Mouse (Mus musculus) layer of hippocampus, postnatal 36 days (tissue): ENCODE measurements around the gene Lsm2. TPM values are rescaled to one million over a fixed set of nuclear protein-coding genes. Genes with fewer than 3 reads are reported as not detected.
A peak's percentile ranks its signal among the peaks of the same experiment; 100 is the strongest.
"Not testable (repeated sequence)": the region's sequence is repeated elsewhere in the genome, so short reads cannot be mapped to it uniquely, and the experiment has no call there.

ENCODE experiments used
- DNase-seq, 2 experiments: peaks; one replicate each; pipeline ENCODE4 v3.0.0; 2022
- total RNA-seq, 2 experiments: library from RNA; stranded (reverse); gene quantifications; 2 replicates each; pipeline ENCODE4 v1.2.3; 2021

Gene Lsm2
- total RNA-seq, 2 experiments from 2014 or later, result 17.3 to 19.1 TPM

DNA sequence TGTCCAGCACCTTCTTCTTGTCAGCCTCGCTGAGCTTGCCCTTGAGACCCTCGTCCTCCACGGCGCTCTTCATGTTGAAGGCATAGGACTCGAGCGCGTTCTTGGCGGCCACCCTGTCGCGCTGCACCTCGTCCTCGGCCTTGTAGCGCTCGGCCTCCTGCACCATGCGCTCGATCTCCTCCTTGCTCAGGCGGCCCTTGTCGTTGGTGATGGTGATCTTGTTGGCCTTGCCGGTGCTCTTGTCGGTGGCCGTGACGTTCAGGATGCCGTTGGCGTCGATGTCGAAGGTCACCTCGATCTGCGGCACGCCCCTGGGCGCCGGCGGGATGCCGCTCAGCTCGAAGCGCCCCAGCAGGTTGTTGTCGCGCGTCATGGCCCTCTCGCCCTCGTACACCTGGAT is 24.4 kb upstream of the Lsm2 start:
- DNase-seq, result not testable (repeated sequence)

DNA sequence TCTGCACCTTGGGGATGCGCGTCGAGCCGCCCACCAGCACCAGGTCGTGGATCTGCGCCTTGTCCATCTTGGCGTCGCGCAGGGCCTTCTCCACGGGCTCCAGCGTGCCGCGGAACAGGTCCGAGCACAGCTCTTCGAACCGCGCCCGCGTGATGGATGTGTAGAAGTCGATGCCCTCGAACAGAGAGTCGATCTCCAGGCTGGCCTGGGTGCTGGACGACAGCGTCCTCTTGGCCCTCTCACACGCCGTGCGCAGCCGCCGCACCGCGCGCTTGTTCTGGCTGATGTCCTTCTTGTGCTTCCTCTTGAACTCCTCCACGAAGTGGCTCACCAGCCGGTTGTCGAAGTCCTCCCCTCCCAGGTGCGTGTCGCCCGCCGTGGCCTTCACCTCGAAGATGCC is 23.7 kb upstream of the Lsm2 start:
- not testable (repeated sequence) for DNase-seq

DNA sequence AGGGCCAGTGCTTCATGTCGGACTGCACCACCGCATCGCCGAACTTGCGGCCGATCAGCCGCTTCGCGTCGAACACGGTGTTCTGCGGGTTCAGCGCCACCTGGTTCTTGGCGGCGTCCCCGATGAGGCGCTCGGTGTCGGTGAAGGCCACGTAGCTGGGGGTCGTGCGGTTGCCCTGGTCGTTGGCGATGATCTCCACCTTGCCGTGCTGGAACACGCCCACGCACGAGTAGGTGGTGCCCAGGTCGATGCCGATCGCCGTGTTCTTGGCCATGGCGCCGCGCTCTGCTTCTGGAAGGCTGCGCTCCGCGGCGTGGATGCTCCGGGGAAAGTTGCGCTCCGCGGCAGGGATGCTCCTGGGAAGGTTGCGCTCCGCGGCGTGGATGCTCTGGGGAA is 22.9 kb upstream of the Lsm2 start:
- DNase-seq, result not testable (repeated sequence)

DNA sequence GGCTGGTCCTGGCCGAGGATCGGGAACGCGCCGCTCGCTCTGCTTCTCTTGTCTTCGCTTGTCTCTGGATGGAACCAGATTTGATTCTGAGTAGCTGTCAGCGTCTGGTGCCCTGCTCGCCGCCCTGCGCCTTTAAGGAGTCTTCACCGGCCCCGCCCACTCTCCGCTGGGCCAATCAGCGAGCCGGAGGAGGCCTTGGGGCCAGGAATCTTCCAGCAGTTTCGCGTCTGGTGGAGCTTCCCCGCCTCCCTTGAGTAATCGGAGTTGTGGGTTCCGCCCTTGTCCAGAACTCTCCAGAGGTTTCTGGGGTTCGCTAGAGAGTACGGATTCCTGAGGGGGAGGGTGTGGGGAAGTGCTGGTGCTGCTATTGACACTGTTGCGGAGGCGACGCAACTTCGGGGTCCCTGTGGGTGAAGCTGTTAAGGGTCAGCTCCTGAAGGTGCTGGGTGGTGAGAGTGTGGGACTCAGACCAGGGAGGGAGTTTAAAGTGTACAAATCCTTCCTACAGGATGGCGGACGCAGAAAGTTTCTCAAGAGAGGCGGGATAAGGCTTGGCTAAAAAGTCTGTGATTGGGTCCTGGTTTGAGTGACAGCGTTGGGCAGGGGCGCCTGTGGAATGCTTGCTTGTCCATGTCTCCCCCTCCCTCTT is 22.4 kb upstream of the Lsm2 start, which contains the start of gene Hspa1b:
Gene Hspa1b (minus strand): TSS at position 109 of the 649 bp plus-strand sequence.
- DNase-seq, result peak; percentile 83 to 85

DNA sequence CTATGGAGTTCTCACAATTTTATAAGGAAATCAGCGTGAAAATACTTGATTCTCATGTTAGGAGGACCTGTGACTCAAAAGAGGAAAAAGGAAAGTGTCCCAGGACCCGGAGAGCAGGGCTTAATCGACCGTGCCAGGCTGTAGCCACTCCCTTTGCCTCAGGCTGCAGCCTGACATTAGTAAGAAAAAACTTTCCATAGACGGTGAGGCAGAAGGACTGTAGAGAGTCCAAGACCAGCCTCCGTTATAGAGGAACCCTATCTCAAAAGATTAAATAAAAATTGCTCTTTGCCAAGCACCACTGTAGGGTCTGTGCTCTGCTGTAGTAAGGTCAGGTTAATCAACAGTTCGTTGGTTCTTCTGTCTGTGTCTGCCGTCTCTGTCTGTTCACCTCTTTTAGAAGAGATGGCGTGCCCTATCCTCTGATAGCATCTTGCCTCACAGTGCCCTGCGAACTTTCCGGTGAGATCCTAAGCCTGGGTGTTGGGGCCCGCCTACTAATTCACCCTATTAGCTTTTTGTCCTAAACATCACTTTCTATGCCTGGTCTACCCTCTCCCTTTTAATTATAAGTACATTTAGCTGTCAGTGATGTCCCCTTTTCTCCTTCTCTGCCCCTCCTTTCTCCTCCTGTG is 21.7 kb upstream of the Lsm2 start:
- DNase-seq, result no peak

DNA sequence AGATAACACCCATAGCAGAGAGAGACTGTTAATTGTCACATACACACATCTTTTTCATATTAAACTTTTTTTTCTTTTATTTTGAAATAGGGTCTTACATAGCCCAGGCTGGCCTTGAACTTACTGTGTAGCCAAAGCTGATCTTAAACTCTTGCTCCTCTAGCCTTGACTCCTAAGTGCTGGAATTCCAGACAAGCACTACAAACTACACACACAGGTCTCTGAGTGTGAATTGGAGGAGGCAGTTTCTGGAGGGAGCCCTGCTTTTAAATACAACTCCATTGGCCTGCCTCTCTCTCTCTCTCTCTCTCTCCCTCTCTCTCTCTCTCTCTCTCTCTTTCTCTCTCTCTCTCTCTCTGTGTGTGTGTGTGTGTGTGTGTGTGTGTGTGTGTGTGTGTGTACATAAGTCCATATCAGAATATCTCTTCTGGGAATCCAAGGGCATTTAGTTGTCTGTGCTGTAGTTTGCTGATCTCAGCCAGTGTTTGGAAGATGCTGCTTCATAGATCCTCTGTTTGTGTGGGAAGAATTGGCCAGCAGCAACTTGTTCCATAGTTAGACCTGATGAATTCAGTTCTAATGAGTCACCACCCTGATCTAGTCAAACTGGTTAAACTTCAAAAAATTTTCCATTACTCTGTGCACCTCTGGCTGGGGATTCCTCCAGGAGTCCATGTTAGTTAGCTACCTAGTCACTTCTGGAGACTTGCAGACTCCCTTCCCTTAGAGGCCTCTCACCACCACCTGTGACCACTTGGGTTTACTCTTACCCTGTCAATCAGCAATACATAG is 20.8 kb upstream of the Lsm2 start:
- no peak for DNase-seq

DNA sequence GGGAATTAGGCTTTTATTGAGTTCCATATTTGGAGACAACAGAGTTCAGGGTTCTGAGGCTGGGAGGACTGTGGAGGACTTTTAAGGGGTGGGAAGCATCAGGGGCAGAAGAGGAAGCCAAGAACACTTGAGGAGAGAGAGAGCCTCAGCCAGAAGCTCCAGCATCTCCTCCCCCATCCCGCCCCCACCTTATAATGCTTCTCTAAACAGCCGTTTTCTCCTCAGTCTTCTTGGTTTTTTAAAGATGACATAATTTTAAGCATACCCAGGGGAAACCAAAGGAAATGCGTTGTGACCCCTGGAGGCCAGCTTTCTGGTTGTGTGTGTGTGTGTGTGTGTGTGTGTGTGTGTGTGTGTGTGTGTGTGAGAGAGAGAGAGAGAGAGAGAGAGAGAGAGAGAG is 19.5 kb upstream of the Lsm2 start:
- no peak for DNase-seq

DNA sequence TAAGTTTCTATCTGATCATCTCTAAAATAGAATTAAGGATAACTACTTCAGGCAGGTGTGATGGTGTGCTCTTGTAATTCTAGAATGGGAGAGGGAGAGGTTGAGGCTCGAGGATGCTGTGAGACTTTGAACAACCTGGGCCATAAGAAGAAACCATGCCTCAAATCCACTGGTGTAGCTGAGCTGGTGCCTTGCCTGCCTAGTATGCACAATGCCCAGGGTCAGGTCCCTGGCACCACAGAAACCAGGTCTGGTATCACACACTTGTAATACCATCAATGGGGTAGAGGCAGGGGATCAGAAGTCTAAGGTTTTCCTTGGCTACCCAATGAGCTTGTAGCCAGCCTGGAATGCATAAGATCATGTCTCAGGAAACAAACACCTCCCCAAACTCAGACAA is 18.8 kb upstream of the Lsm2 start:
- DNase-seq, result no peak

DNA sequence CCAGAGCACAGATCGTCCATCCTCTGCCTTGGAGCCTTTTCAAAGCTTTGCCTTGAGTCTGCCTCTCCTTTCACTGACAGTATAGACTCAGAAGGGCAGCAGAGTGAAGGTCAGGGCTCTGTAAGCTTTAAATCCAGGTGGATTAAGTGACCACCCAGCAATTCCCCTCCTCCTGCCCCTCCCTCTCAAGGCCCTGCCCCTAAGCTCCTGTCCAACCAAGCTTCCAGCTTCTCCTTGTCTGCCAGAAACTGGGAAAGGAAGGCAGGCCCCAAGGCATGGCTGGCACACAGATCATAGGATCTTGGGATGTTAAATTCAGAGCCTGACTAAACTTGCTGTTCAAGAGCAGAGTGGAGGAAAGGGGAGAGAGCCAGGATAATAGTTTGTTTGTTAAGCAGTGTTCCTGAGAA is 17.0 kb upstream of the Lsm2 start:
- no peak for DNase-seq

DNA sequence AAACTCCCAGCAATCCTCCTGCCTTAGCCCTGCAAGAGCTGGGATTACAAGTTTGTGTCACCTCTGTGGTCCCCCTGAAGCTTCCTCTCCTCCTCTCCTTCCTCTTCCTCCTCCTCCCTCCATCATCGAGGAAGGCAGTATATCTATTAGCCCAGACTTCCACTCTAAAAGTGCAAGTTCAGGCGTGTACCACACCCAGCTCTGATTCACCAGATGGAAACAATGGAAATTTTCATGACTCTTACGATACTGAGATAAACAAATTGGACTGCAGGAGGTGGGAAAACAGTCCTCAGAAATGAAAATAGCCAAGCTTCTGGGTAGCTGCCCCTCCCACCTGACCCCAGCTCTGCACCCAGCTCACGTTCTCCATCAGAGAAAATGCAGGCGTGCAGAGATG is 16.0 kb upstream of the Lsm2 start:
- DNase-seq, result no peak

DNA sequence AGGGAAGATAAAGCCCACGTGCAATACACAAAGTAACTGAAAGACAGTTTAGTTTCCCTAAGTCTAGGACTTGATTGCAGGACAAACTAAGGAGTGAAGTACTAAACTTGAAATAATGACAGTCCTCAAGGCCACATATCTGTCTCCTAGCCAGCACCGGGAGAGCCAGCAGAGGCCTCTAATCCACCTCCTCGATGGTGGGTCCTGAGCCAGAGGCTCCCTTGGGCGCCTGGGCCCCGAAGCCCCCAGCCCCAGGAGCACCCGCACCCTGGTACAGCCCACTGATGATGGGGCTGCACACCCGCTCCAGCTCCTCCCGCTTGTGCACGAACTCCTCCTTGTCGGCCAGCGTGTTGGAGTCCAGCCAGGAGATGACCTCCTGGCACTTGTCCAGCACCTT is 11.8 kb upstream of the Lsm2 start, which contains the start of gene Gm20481:
Gene Gm20481 (plus strand): TSS at position 91 of the 400 bp plus-strand sequence.
- not testable (repeated sequence) for DNase-seq

DNA sequence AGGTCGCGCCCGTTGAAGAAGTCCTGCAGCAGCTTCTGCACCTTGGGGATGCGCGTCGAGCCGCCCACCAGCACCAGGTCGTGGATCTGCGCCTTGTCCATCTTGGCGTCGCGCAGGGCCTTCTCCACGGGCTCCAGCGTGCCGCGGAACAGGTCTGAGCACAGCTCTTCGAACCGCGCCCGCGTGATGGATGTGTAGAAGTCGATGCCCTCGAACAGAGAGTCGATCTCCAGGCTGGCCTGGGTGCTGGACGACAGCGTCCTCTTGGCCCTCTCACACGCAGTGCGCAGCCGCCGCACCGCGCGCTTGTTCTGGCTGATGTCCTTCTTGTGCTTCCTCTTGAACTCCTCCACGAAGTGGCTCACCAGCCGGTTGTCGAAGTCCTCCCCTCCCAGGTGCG is 10.8 kb upstream of the Lsm2 start:
- DNase-seq, result not testable (repeated sequence)

DNA sequence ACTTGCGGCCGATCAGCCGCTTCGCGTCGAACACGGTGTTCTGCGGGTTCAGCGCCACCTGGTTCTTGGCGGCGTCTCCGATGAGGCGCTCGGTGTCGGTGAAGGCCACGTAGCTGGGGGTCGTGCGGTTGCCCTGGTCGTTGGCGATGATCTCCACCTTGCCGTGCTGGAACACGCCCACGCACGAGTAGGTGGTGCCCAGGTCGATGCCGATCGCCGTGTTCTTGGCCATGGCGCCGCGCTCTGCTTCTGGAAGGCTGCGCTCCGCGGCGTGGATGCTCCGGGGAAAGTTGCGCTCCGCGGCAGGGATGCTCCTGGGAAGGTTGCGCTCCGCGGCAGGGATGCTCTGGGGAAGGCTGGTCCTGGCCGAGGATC is 10.0 kb upstream of the Lsm2 start:
- DNase-seq, result not testable (repeated sequence)

DNA sequence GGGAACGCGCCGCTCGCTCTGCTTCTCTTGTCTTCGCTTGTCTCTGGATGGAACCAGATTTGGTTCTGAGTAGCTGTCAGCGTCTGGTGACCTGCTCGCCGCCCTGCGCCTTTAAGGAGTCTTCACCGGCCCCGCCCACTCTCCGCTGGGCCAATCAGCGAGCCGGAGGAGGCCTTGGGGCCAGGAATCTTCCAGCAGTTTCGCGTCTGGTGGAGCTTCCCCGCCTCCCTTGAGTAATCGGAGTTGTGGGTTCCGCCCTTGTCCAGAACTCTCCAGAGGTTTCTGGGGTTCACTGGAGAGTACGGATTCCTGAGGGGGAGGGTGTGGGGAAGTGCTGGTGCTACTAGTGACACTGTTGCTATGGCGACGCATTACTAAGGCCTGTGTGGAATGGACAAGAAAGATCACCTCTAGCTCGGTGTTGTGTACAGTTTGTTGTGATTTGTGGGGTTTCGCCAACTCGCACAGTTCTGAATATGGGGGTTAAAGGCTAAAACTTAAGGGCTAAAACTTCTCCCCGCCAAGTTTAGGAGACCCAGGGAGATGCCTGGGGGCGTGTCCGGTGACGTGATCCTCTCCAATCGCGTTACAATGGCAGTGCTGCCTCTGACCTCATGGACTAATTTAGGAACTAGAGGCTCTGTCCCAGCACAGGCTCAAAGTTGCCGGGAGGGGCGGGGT is 9.5 kb upstream of the Lsm2 start, which contains the start of the genes Hspa1a and Hspa1l:
Gene Hspa1a (minus strand): TSS at position 88 of the 681 bp plus-strand sequence.
Gene Hspa1l (plus strand): TSS at position 635 of the 681 bp plus-strand sequence.
- peak; percentile 76 to 82 for DNase-seq

DNA sequence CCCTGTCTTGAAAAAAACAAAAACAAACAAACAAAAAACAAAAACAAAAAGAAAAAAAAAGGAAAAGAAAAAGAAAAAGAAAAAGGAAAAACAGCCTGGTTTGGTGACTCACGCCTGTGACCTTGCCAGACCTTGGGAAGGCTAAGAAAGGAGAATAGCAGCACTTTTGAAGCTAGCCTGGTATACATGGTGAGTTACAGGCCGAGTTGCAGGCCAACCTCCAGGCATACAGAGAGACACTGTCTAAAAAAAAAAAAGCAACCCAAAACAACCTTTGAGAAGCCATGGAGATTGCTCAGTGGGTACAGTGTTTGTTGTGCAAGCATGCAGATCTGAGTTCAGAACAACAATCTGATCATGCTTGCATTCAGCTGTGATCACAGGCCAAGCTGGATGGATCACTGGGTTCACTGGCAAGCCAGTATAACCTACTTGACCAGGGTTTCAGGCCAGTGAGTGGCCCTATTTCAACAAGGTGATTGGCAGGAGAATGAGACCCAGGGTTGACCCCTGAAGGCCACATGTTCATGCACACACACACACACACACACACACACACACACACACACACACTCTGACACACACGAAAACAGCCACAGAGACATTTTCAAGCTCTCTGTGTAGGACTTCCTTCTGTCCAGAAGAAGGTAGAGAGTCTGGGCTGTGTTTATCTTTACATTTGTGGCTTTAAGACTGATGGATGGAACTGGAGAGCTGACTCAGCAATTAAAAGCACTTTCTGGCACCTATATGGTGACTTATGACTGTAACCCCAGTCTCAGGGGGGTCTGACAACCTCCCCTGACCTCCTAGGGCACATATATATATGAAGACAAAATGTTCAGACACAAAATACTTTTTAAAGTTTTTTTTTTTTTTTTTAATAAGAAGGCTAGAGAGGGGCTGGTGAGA is 5.8 kb upstream of the Lsm2 start:
- no peak for DNase-seq

DNA sequence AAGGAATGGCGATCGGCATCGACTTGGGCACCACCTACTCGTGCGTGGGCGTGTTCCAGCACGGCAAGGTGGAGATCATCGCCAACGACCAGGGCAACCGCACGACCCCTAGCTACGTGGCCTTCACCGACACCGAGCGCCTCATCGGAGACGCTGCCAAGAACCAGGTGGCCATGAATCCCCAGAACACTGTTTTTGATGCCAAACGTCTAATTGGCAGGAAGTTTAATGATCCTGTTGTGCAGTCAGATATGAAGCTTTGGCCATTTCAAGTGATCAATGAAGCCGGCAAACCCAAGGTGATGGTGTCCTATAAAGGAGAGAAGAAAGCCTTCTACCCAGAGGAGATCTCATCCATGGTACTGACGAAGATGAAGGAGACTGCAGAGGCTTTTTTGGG is 4.7 kb upstream of the Lsm2 start:
- no peak for DNase-seq

DNA sequence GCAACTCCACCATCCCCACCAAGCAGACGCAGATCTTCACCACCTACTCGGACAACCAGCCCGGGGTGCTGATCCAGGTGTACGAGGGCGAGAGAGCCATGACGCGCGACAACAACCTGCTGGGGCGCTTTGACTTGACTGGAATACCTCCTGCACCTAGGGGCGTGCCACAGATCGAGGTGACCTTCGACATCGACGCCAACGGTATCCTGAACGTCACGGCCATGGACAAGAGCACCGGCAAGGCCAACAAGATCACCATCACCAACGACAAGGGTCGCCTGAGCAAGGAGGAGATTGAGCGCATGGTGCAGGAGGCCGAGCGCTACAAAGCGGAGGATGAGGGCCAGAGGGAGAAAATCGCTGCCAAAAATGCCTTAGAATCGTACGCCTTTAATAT is 3.4 kb upstream of the Lsm2 start:
- no peak for DNase-seq

DNA sequence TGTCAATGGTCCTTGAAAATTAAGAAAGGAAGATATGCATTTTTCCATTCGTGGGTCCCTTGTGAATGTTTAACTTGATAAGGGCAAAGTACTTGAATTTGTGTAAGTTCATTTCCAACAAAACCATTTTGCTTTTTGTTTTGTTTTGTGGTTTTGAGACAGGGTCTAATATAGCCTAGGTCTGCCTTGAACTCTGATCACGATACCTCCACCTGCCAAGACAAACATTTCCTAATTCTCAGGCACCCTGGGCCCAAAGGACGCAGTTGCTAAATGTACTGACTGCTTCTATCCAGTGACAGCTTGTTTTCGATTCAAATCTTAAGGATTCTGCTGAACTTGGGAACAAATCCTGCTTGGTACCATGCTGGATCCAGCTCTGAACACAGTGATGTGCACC is 2.0 kb upstream of the Lsm2 start:
- no peak for DNase-seq

DNA sequence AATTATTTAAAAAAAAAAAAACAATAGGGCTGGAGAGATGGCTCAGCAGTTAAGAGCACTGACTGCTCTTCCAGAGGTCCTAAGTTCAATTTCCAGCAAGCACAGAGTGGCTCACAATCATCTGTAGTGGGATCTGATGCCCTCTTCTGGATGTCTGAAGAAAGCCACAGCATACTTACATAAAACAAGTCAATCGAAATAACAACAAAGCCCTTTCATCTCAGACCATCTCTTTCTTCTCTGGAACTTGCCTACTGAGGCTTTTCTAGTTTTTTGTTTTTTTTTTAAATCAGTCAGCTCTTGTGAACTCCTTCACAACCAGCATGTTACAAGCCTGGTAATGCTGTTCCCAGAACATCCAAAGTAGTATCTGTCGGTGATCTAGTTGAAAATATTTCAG is 1.0 kb upstream of the Lsm2 start:
- no peak for DNase-seq

DNA sequence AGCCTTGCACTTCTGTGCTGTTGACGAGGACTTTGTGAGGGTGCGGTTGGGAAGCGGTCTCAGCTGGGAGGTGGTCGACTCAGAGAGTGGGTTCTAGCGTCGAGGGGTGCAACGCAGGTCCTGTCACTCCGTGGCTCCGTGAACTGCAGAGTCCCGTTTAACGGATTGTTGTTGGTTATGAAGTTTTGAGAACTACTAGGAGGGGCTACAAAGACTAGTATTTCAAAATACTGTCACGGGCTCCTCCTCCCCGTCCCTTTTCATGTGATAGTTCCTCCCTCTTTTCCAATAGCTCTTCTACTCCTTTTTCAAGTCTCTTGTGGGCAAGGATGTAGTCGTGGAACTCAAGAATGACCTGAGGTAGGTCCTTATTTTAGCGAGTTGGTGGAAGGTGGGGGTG is 666 bp downstream of the Lsm2 start:
- DNase-seq, result no peak

DNA sequence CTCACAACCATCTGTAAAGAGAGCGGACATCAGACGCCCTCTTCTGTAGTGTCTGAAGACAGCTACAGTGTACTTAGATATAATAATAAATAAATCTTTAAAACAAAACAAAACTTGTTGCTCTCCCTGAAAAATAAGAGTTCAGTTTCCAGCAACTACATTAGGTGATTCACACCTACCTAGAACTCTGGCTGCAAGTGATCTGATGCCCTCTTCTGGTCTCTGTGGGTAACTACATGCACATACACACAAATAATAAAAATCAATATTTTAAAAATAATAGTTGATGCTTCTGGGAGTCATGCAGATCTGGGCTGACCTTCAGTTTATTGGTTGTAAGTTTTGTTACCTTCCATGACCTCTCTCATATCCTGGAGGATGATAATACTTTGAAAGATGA is 2.6 kb downstream of the Lsm2 start:
- DNase-seq, result no peak

DNA sequence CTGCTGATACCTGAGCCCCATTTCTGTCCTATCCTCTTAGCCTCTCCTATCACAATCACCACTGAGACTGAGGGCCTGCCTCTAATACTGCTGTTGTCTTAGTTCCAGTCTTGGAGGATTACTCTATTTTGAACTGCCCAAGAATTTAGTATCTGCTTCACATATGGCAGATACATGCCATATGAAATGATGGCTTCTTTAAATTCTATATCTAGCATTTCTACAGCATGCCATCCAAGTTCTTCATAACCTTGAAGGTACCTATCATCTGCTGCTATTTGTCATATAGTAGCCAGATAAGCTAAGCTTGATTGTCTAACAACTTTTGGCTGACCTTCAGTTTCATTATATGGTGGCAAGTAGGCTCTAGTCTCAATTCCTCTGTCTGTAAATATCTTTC is 13.1 kb downstream of the Lsm2 start:
- no peak for DNase-seq
